Mouse (Mus musculus) stomach, embryonic 14.5 days (tissue): ENCODE measurements around the gene Cyp27b1. TPM values are rescaled to one million over a fixed set of nuclear protein-coding genes. Genes with fewer than 3 reads are reported as not detected.

Experiments used
- ATAC-seq: fragments of 200-750 bp; cut with Nextera tagmentation; 2 replicates; pipeline ENCODE4 v1.8.0; 2017; ENCODE audit warnings: low read depth, moderate TSS enrichment; ENCODE audit not compliant: insufficient number of reproducible peaks, insufficient read depth, low FRiP score
- H3K27ac ChIP-seq: fragments of 300-500 bp; sonication (generic); 2 replicates; pipeline ENCODE4 v1.5.1; 2014; ENCODE audit warnings: mild to moderate bottlenecking, low read length, moderate library complexity, mixed read lengths
- H3K27me3 ChIP-seq: fragments of 300-500 bp; sonication (generic); 2 replicates; pipeline ENCODE4 v1.6.1; 2014; ENCODE audit warnings: low read length, control low read depth, mixed read lengths; ENCODE audit not compliant: control insufficient read depth, insufficient read depth
- H3K36me3 ChIP-seq: fragments of 300-500 bp; sonication (generic); 2 replicates; pipeline ENCODE4 v1.6.1; 2014; ENCODE audit warnings: mild to moderate bottlenecking, control low read depth, low read length, moderate library complexity, mixed read lengths; ENCODE audit not compliant: control insufficient read depth, insufficient read depth
- H3K4me1 ChIP-seq: fragments of 300-500 bp; sonication (generic); 2 replicates; pipeline ENCODE4 v1.6.1; 2014; ENCODE audit warnings: low read length, control low read depth, mixed read lengths; ENCODE audit not compliant: control insufficient read depth, insufficient read depth
- H3K4me2 ChIP-seq: fragments of 300-500 bp; sonication (generic); replicated peaks from 2 replicates; pipeline ENCODE4 v1.6.1; 2014; ENCODE audit warnings: low read depth, low read length, control low read depth
- H3K4me3 ChIP-seq: fragments of 300-500 bp; sonication (generic); 2 replicates; pipeline ENCODE4 v1.5.1; 2014; ENCODE audit warnings: low read depth, low read length, control low read depth
- H3K9ac ChIP-seq: fragments of 300-500 bp; sonication (generic); replicated peaks from 2 replicates; pipeline ENCODE4 v1.6.1; 2014; ENCODE audit warnings: low read depth, mild to moderate bottlenecking, control low read depth, low read length, moderate library complexity, mixed read lengths
- H3K9me3 ChIP-seq: fragments of 300-500 bp; sonication (generic); 2 replicates; pipeline ENCODE4 v1.6.1; 2016; ENCODE audit warnings: low read depth, low read length, control low read depth; ENCODE audit not compliant: control insufficient read depth
- WGBS: fragments of 180-500 bp; shearing (Covaris S2); extraction: QIAGEN DNeasy Blood & Tissue Kit; methylation state at CpG from one replicate; pipeline ENCODE4 v1.1.7; 2014; 5-methylcytosine and 5-hydroxymethylcytosine counted together
- microRNA counts: library from miRNA; unstranded; fragments of <30 nt; microRNA quantifications from one replicate; lab custom pipeline; 2016
- microRNA-seq: library from miRNA; unstranded; fragments of <30 nt; microRNA quantifications from one replicate; pipeline ENCODE4, GENCODE M21; 2016
- polyA plus RNA-seq: library from polyadenylated mRNA; unstranded; fragments of >200 nt; fragmentation: Nextera tagmentation; extraction: Ambion mirVana; gene quantifications from 2 replicates; pipeline ENCODE4 v1.2.1, GENCODE M21; 2014

The Cyp27b1 gene
- polyA plus RNA-seq, 1 experiment from 2014 or later, result 0.13 TPM

DNA sequence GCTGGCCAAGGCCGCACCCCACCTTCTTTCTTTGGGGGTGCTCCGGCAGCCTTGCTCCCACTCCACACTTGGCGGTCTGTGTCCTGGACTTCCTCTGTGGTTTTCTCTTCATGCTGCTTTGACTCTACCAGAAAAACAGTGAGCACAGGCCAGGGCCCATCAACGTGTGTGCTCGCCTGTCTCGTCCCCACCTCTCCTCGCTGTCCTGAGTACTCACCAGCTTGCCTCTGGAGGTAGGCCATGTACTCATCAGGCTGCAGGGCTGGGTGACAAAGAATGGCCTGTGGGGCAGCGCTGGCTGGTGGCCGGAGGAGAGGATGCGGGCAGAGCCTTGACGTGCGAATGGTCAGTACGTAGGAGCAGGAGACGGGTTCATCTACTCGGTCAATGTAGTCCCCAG lies 51.8 kb downstream of the Cyp27b1 start:
- no peak overlapping the region for H3K4me3 ChIP-seq
- ATAC-seq, result no peak
- H3K9me3 ChIP-seq, result no peaks in the 10 kb centered on the region
- no peaks in the 10 kb centered on the region for H3K27me3 ChIP-seq
- H3K36me3 ChIP-seq, result peaks cover 19% of the 10 kb centered on the region; the same call in 1 of the 2 replicates
- WGBS, result 93% methylated on average over 15 of the region's 15 CpGs
- 0 out of 2 replicates have a peak, but pooled peaks cover 2% of the 10 kb centered on the region for H3K4me1 ChIP-seq
- no peak overlapping the region for H3K27ac ChIP-seq
- H3K9ac ChIP-seq, result no peak overlapping the region
- H3K4me2 ChIP-seq, result no peak overlapping the region

DNA sequence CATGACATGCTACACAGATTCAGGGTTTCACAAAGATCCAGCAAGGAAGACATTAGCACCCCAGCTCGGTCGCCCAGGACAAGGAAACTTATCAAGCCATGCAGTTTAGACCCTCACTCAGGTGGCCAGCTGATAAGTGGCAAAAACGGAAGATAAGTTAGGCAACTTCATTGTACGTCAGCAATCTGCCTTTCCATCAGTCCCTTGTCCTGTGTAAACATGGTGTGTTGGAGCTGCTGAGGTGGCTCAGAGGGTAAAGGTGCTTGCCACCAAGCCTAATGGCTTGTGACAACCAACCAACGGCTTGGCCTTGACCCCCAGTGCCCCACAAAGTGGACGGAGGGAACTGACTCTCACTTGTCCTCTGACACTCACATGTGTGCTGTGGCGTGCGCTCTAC lies 52.4 kb downstream of the Cyp27b1 start:
- WGBS, result 78% methylated on average over 8 of the region's 8 CpGs
- no peak overlapping the region for H3K9ac ChIP-seq
- no peaks in the 10 kb centered on the region for H3K9me3 ChIP-seq
- no peak overlapping the region for H3K27ac ChIP-seq
- no peak overlapping the region for H3K4me3 ChIP-seq
- H3K36me3 ChIP-seq, result peaks cover 19% of the 10 kb centered on the region; the same call in 1 of the 2 replicates
- ATAC-seq, result no peak
- no peaks in the 10 kb centered on the region for H3K4me1 ChIP-seq
- H3K4me2 ChIP-seq, result no peak overlapping the region
- H3K27me3 ChIP-seq, result no peaks in the 10 kb centered on the region

- Histone ChIP-seq H3K9me3 (no peaks in the 10 kb centered on the region), H3K9ac (no peak overlapping the region), H3K4me2 (no peak overlapping the region), H3K27ac (no peak overlapping the region), H3K4me3 (no peak overlapping the region), H3K4me1 (no peaks in the 10 kb centered on the region), H3K36me3 (peaks cover 19% of the 10 kb centered on the region), H3K27me3 (no peaks in the 10 kb centered on the region)
- ATAC-seq, result no peak
- WGBS, result 80% methylated on average over 6 of the region's 6 CpGs
Measured at GRCm38 (mm10) chr10:127101151-127101550, 53.1 kb downstream of the Cyp27b1 start.

MicroRNA genes within 50 kb of the gene (microRNA counts, 519-probe panel; counts per million panel counts)
- microRNA mmu-miR-546 (lab: Ali Mortazavi, UCI), result not detected

Small RNA genes lying within 50 kb of the gene (microRNA-seq; reads per million reads assigned to microRNA genes)
- not detected for gene Mir546

Other genes with a start within 250 kb of the Cyp27b1 start
- gene Atp23, start 146.9 kb upstream of the Cyp27b1 start, polyA plus RNA-seq, result 19.0 and 20.3 TPM in 2 replicates
- gene Ctdsp2, start 69.5 kb upstream of the Cyp27b1 start, polyA plus RNA-seq, result 103 and 107 TPM in 2 replicates
- 0.29 and 0.58 TPM in 2 replicates for gene Avil, start 47.5 kb upstream of the Cyp27b1 start, polyA plus RNA-seq
- 78.6 and 83.7 TPM in 2 replicates for gene Tsfm, start 17.4 kb upstream of the Cyp27b1 start, polyA plus RNA-seq
- 65.5 and 70.6 TPM in 2 replicates for gene Mettl1, start 6.8 kb upstream of the Cyp27b1 start, polyA plus RNA-seq
- gene Eef1akmt3, start 6.7 kb upstream of the Cyp27b1 start, polyA plus RNA-seq, result 0.80 and 1.1 TPM in 2 replicates
- 2.0 and 2.3 TPM in 2 replicates for gene March9, start 11.9 kb downstream of the Cyp27b1 start, polyA plus RNA-seq
- 1,788 and 1,817 TPM in 2 replicates for gene Cdk4, start 15.3 kb downstream of the Cyp27b1 start, polyA plus RNA-seq
- gene Tspan31, start 22.0 kb downstream of the Cyp27b1 start, polyA plus RNA-seq, result 124 and 141 TPM in 2 replicates
- 0.27 and 0.56 TPM in 2 replicates for gene Agap2, start 27.0 kb downstream of the Cyp27b1 start, polyA plus RNA-seq
- 47.8 and 52.7 TPM in 2 replicates for gene Os9, start 72.9 kb downstream of the Cyp27b1 start, polyA plus RNA-seq
- gene B4galnt1, start 117.0 kb downstream of the Cyp27b1 start, polyA plus RNA-seq, result 27.7 and 29.4 TPM in 2 replicates
- gene Slc26a10, start 132.4 kb downstream of the Cyp27b1 start, polyA plus RNA-seq, result 0.34 and 0.82 TPM in 2 replicates
- 64.0 and 71.1 TPM in 2 replicates for gene Arhgef25, start 141.8 kb downstream of the Cyp27b1 start, polyA plus RNA-seq
- 123 and 125 TPM in 2 replicates for gene Dtx3, start 147.5 kb downstream of the Cyp27b1 start, polyA plus RNA-seq
- 22.7 and 22.9 TPM in 2 replicates for gene Pip4k2c, start 163.3 kb downstream of the Cyp27b1 start, polyA plus RNA-seq
- gene Kif5a, start 215.1 kb downstream of the Cyp27b1 start, polyA plus RNA-seq, result 7.7 and 7.8 TPM in 2 replicates
- 161 and 177 TPM in 2 replicates for gene Dctn2, start 218.1 kb downstream of the Cyp27b1 start, polyA plus RNA-seq
- 22.2 and 23.2 TPM in 2 replicates for gene Mbd6, start 240.8 kb downstream of the Cyp27b1 start, polyA plus RNA-seq